Mouse (Mus musculus): ENCODE results near the gene Gm10309.

DNA sequence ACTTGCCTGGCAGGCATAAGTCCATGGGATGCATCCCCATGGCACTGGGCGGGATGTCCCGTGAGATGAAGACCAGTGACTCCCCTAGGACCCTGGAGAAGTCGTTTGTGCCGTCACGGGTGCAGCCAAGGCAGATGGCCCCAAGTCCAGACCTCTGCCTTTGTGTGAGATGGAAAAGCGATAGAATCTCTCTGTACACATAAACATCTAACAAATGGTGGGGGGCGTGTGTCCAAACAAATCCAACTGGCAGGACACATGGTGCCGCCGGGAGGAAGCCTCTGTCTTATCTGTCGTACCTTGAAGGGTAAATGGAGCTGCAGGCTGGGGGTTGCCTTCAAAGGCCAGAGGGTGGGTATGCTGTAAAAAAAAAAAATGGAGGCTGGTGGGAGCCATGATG lies 46.5 kb upstream of the Gm10309 start:
- TF ChIP-seq CTCF (IDR thresholded peaks at IDR 0.05; ENCODE audit: borderline replicate concordance, extremely low read depth, insufficient read depth, insufficient read length) (no peak), POLR2A (IDR thresholded peaks at IDR 0.05; ENCODE audit: borderline replicate concordance, extremely low read depth, insufficient read depth, insufficient read length, poor library complexity, severe bottlenecking) (no peak)
